Mouse (Mus musculus): ENCODE data around the gene Hist1h2bn.

Hist1h2bn gene

DNA sequence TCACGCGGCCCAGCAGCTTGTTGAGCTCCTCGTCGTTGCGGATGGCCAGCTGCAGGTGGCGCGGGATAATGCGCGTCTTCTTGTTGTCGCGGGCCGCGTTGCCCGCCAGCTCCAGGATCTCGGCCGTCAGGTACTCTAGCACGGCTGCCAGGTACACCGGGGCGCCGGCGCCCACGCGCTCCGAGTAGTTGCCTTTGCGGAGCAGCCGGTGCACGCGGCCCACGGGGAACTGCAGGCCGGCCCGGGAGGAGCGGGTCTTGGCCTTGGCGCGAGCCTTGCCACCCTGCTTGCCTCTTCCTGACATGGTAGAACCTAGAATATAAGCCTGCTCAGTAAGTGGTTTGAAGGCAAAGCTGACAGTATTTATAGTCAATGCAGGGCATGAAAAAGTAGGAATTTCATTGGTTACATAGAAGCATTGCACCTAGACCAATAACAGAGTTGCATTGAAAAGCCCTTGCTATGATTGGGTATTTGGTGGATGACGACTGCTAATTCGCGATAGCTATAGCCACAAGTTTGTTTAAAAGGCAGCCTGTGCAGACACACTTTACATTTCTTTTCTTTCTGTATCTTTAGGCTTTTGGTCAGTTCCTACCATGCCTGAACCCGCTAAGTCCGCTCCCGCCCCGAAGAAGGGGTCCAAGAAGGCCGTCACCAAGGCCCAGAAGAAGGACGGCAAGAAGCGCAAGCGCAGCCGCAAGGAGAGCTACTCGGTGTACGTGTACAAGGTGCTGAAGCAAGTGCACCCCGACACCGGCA is at the start of gene Hist1h2bn, which contains the start of gene Hist1h2ak:
Gene Hist1h2bn, plus strand, starts transcription at position 600 of the 762 bp plus-strand sequence.
Gene Hist1h2ak, minus strand, starts transcription at position 304 of the 762 bp plus-strand sequence.
- peak; percentile 93 for DNase-seq (ENCODE audit: extremely low spot score)

DNA sequence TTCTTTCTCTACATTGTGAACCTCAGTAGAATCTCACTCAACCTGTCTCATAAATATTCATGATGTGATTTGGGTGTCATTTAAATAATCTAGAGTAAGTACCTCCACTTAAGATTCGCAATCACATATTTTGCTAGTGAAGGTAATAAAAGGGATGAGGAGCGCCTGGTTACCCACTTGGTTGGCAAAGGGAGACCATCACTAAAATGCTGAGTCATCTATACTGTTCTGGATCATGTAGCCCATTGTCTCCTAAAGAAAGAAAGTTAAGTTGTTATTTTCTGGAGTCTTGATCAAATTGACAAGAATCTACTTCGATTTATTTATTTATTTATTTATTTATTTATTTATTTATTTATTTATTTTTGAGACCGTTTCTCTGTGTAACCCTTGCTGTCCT is 47.3 kb upstream of the Hist1h2bn start:
- DNase-seq (ENCODE audit: extremely low spot score), result no peak

DNA sequence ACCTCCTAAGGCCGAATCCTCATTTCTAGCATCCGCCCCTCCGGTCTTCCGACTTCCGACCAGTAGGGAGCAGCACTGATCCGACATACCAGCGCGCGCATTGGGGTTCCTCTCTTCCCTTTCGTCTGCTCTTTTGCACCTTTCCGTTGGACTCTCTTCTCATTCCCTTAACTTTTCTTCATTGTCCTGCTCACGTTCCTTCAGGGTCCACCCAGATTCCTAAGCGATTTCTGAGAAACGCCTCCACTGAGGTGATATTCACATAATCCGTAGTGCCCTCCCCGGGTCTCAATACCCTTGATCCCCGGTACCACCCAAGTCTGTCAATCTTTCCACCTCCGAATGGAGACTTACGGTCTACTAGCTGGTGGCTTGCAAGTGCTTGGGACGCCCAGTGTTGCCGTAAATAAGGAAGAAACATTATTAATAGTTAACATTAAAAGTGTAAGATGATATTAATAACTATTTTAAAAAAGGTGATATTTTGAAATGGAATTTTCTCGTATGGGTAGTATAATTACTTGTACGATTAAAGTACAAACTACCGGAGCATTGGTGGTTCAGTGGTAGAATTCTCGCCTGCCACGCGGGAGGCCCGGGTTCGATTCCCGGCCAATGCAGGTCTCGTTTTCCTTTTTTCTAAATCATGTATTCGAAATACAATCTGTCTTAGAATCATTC is 43.8 kb upstream of the Hist1h2bn start:
- DNase-seq (ENCODE audit: extremely low spot score), result peak; percentile 91

DNA sequence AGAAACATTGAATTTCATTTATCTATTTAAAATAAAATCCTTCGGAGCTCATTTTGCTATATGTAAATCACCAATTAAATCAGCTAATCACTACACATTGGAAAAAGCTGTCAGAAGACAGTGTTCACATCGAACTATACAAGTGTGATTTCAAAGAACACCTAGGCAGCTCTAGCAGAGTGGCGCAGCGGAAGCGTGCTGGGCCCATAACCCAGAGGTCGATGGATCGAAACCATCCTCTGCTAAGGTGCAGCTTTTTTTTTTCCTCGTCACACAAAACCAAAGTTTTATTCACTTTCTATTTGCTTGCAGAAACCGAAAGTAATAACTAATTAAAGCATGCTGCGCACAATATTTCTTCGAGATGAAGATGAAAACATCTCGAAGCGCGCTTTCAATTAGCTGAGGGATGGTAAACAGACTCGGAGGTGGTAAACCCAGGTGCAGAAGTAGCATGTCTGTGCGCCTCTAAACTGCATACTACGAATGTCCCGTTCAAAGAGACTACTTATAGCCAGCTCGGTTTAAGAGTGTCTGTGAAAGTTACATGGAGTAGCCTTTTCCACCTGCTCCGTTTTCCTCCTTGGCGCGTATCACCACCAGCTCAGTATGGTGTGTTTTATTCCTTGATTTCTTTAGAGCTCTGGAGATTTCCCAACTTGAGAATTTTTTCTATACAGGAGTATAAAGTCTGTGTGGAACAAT is 43.0 kb upstream of the Hist1h2bn start:
- peak; percentile 83 for DNase-seq (ENCODE audit: extremely low spot score)

DNA sequence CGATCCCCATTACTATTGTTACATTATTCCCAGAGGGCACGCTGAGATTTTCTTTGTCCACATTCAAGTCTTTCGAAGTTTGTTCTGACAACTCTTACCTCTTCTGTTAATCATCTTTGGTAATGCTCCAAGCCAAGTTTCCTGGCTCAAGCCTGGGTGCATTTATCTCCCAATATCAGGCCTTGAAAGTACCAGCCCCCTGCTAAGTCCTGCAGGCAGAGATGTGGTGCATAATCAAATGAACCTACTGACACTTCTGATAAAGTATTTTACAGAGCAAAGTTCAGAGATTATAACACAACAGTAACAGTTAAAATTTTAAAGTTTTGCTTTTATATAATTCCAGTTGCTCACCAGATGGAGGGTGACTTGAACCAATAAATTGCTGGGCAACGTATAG is 42.2 kb upstream of the Hist1h2bn start:
- DNase-seq (ENCODE audit: extremely low spot score), result no peak

DNA sequence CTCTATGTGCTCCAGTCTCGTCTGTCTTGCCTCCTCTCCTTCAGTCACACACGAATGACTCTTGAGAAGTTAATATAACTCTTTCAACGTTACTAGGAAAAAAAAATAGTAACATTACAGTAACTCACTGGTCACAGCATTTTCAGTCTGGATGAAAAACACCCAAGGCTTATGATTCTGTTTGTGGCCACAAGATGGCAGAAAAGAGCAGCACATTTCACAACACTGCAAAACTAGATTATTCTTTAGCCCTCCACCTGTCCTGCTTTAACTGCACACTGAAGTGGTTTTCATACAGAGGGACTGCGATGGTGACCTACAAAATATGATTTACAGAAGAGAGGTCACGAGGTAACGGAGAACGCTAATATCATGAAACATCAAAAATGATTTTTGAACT is 39.2 kb upstream of the Hist1h2bn start:
- DNase-seq (ENCODE audit: extremely low spot score), result no peak

DNA sequence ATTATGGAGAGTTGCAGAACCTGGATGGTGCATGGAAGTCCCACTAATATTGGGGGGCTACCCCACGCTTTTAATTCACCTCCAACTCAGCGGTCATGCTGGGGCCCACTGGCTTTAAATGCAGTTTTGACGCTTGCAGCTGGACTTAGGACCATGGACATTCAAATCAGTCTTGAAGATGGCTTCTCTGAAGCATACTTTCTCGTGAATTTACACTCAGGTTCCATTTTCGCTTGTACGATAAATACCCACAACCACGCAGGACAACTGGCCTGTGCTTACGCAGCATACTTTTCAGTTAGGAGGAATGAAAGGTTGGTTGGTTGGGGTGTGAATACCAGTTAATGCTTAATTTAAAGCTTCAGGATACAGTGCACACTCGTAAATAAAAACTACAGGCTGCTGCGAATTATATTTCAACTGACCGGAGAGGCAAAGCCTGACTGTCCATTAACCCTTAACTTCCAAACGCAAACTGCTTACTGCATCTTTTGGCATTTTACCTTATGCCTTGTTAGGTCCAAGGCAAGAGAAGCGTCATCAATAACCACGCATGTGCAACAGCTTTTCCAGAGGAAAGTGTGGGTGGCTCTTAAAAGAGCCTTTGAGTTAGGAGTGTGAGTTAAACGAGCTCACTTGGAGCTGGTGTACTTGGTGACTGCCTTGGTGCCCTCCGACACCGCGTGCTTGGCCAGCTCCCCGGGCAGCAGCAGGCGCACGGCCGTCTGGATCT is 38.6 kb upstream of the Hist1h2bn start:
- DNase-seq (ENCODE audit: extremely low spot score), result peak; percentile 70

DNA sequence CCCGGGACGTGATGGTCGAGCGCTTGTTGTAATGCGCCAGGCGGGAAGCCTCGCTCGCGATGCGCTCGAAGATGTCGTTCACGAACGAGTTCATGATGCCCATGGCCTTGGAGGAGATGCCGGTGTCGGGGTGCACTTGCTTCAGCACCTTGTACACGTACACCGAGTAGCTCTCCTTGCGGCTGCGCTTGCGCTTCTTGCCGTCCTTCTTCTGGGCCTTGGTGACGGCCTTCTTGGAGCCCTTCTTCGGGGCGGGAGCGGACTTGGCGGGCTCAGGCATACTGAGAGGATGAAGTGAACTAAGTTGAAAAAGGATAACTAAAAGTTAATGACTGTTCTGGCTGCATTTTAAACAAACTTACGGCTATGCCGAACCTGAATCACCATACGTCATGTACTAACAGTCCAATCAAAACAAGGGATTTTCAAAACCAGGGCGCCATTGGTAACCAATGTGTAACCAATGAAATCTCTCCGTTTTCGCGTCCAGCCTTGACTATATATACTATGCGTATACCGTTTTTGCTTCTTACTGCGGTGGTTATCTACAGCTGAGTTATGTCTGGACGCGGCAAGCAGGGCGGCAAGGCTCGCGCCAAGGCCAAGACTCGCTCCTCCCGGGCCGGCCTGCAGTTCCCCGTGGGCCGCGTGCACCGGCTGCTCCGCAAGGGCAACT is 37.9 kb upstream of the Hist1h2bn start, which contains the start of the genes Hist1h2bl and Hist1h2ai:
Gene Hist1h2bl, minus strand, starts transcription at position 280 of the 676 bp plus-strand sequence.
Gene Hist1h2ai, plus strand, starts transcription at position 559 of the 676 bp plus-strand sequence.
- DNase-seq (ENCODE audit: extremely low spot score), result peak; percentile 95

DNA sequence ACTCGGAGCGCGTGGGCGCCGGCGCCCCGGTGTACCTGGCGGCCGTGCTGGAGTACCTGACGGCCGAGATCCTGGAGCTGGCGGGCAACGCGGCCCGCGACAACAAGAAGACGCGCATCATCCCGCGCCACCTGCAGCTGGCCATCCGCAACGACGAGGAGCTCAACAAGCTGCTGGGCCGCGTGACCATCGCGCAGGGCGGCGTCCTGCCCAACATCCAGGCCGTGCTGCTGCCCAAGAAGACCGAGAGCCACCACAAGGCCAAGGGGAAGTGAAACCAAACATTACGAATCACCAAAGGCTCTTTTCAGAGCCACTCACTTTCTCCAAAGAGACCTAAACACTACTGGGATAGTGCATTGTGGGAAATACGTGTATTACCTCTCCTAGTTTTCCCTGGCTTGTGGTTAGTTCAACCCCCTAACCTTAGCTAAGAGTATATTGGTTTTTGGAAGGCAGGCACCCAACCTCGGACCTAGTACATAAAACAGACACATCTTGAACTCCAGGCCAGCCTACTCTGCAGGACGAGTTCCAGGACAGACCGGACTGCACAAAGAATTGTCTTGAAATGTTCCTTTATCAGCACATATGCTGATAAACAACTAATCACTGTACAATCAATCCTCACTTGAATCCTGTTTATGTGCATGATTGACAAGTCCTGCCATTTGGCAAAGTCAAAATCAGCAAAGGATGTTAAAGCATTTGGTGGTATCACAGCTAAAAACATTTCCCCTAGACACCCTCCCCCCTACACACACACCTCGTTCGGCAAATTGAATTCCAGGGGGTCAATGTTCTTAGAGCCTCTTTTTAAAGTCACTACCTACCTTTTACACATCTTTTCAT is 37.2 kb upstream of the Hist1h2bn start:
- DNase-seq (ENCODE audit: extremely low spot score), result peak; percentile 83

DNA sequence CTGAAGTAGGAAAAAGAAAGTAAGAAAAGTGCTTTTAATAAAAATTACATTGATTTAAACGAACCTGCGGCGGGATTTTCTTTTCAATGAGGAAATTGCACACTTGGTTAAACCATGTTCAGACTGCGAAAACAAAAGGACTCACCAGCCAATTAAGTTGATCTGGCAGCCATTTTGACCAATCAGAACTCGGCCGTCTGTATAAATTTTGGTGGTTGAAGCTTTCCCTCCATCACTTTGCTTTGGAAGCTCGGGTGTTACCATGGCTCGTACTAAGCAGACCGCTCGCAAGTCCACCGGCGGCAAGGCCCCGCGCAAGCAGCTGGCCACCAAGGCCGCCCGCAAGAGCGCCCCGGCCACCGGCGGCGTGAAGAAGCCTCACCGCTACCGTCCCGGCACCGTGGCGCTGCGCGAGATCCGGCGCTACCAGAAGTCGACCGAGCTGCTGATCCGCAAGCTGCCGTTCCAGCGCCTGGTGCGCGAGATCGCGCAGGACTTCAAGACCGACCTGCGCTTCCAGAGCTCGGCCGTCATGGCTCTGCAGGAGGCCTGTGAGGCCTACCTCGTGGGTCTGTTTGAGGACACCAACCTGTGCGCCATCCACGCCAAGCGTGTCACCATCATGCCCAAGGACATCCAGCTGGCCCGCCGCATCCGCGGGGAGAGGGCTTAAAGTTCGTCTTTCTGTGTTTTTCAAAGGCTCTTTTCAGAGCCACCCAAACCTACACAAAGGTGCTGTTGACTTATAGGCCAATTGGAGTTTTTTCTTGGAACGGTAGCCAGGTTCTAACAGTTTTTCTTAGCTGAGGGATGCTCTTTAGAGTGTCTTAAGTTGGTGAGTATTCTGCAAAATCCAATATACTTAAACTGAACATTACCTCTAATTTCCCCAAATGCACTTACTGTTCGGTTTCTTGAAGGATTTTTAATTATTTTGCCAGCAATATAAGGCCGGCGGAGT is 36.2 kb upstream of the Hist1h2bn start, which contains the start of gene Hist1h3h:
Gene Hist1h3h, plus strand, starts transcription at position 263 of the 961 bp plus-strand sequence.
- peak; percentile 95 for DNase-seq (ENCODE audit: extremely low spot score)

DNA sequence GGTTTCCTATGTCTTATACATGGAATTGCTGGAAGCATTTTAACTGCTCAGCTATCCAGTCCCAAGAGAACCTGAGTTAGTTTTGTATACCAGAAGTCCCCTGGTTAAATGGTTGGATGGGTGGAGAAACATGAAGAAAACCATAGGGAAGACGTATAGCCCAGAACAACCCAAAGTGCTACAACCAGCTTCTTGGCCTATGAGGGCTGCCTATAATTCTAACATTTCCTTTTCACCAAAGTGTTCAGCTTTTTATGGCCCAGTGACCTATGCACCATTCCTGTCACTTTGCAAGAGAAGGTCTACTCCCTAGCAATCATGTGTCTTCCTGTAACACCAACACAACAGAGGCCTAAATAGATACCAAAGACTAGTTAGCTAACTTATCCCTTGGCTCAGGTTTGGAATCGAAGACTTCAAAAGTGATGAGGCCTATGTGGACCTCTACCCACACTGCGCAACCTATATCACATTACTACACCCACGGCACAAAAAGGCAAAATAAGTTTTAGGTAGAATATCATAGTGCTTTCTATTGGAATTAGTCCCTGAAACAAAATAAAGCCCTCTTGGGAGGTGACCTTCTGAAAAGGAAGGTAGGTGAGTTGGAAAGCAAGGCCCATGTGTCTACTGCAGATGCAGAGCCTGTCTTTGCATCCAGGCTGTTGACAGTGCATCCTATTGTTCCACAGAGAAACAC is 35.4 kb upstream of the Hist1h2bn start:
- peak; percentile 76 for DNase-seq (ENCODE audit: extremely low spot score)

DNA sequence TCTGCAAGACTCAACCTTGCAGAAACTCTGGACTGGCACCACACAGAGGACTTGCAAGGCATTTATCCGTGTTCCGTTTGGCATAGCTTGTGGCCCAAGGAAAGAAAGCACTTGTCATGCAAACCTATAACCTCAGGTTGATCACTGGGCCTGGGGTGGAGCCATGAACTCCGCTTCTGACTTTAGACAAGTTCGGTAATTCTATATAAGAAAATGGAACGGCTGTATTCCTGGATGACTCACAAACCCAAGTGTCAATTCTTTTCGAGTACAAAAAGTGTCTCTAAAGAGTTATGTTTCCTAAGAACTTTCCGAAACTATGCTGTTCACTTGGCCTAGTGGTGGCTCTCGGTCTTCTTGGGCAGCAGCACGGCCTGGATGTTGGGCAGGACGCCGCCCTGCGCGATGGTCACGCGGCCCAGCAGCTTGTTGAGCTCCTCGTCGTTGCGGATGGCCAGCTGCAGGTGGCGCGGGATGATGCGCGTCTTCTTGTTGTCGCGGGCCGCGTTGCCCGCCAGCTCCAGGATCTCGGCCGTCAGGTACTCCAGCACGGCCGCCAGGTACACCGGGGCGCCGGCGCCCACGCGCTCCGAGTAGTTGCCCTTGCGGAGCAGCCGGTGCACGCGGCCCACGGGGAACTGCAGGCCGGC is 32.7 kb upstream of the Hist1h2bn start:
- DNase-seq (ENCODE audit: extremely low spot score), result peak; percentile 59

DNA sequence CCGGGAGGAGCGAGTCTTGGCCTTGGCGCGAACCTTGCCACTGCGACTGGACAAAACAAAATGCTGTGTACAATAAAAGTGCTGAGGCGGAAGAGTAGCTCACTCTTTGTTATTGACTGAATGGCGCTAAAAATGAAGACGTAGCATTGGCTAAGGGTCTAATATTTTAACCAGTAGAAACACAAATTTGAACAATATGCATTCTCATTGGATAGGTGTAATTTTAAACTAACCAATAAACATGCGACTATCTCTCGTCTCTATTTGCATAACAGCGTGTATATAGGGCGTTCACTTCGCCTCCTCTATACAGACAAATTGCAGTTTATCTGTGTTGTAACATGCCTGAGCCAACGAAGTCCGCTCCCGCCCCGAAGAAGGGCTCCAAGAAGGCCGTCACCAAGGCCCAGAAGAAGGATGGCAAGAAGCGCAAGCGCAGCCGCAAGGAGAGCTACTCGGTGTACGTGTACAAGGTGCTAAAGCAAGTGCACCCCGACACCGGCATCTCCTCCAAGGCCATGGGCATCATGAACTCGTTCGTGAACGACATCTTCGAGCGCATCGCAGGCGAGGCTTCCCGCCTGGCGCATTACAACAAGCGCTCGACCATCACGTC is 32.1 kb upstream of the Hist1h2bn start, which contains the start of gene Hist1h2bm:
Gene Hist1h2bm, plus strand, starts transcription at position 288 of the 616 bp plus-strand sequence.
- DNase-seq (ENCODE audit: extremely low spot score), result peak; percentile 92

DNA sequence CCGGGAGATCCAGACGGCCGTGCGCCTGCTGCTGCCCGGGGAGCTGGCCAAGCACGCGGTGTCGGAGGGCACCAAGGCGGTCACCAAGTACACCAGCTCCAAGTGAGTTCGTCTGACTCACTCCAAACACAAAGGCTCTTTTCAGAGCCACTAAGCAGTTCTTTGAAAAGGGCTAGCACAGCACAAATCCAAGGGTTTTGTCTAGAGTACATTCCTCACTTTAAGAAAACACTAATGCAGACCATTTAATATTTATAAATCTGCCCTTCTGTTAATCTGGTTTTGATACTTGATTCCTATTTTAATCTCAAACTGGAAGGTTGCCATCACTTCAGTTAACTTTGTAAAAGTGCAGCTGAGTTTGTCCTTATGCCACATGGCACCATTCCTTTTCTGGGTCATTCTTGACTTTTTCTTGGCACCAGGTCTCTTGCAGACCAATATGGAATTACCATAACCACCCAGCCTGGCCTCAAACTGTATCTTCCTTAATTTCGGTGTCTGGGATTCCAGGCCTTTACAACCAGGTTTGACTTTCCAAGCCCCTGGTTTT is 31.5 kb upstream of the Hist1h2bn start:
- peak; percentile 75 for DNase-seq (ENCODE audit: extremely low spot score)

DNA sequence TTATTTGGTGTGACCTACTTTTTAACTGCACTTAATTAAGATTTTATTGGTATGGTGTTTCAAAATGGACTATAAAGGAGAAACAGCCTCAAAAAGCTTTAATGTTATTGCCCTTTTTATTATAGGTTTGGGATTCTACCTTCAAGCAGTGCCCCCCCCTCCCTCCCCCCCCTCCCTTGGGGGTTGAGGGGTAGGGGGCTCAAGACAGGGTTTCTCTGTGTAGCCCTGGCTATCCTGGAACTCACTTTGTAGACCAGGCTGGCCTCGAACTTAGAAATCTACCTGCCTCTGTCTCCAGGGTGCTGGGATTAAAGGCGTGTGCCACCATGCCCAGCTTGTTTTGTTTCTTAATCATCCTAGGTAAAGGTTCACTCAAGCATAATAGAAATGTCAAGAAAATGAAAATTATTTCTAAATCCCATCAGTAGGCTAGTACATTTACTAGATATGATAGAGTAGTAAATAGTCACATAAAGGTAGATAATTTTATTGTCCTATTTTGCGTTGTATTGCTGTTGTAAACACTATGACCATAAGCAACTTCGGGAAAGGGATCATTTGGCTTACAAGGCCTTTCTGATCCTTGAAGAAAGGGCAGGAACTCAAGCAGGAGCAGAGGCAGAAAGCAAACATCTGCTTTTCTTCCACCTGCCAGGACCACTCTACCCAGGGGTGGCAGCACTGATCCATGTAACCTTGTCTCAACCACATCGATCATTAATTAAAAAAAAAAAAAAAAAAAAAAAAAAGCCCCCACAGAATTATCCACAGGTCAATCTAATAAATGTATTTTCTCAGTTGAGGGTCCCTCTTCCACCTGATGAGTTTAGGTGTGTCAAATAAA is 30.7 kb upstream of the Hist1h2bn start:
- peak; percentile 70 for DNase-seq (ENCODE audit: extremely low spot score)
